Comparison of ENCODE assay signal across 30 mouse cellular contexts in the genomic region with DNA sequence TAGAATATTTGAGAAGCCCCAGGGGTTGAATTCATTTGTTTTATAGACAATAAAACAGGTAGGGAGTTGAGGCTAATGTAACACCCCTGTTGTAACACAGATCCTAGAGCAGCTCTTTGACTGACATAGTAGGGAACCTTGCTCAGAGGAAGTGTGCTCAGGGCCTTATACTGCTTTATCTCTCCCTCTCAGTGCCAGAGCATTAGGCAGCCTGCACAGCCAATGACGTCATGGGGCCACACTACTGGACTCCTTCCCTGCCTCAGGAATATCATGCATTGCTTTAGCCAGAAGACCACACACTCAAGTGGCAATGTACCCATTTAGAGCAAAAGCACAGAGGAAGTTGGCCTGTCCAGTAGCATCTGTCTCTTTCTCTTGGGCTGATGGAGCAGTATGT.
"Had no signal": no experiment of that assay in that cellular context is flagged by ENCODE, and none has a peak within 500 bp of the region (broad histone marks: within the 10 kb centered on the region; RNA-seq: fewer than 3 reads in every experiment).

No protein-coding gene starts in this region.

- H3K36me3 ChIP-seq: limb, embryonic 10.5 days; limb, embryonic 12.5 days; limb, embryonic 13.5 days; limb, embryonic 15.5 days; liver, embryonic 12.5 days; liver, embryonic 15.5 days; lung, embryonic 15.5 days; midbrain, embryonic 10.5 days; midbrain, embryonic 12.5 days; midbrain, embryonic 13.5 days; midbrain, embryonic 15.5 days; neural tube, embryonic 12.5 days had no signal

- DNase-seq: left cerebral cortex, postnatal 4 days; liver, postnatal 0 days; lung, adult 18-20 months; lung, adult 2 months; lung, embryonic 14.5 days; lung, postnatal 10 days; lung, postnatal 14 days; lung, postnatal 36 days; lung, postnatal 4 days; midbrain, embryonic 14.5 days had no signal

- ATAC-seq: liver, postnatal 0 days; lung, postnatal 0 days; midbrain, embryonic 13.5 days; midbrain, embryonic 15.5 days; midbrain, embryonic 16.5 days had no signal

- H3K27ac ChIP-seq: left cerebral cortex, adult 2 months; limb, embryonic 10.5 days; limb, embryonic 12.5 days; limb, embryonic 13.5 days; limb, embryonic 15.5 days; liver, embryonic 12.5 days; liver, embryonic 14.5 days; liver, embryonic 15.5 days; lung, embryonic 15.5 days; macrophage; midbrain, embryonic 10.5 days; midbrain, embryonic 12.5 days; midbrain, embryonic 13.5 days; midbrain, embryonic 15.5 days; neural tube, embryonic 12.5 days had no signal

- H3K4me1 ChIP-seq: limb, embryonic 10.5 days; limb, embryonic 12.5 days; limb, embryonic 13.5 days; limb, embryonic 15.5 days; liver, embryonic 15.5 days; megakaryocyte, embryonic 14.5 days; midbrain, embryonic 12.5 days; midbrain, embryonic 13.5 days; midbrain, embryonic 15.5 days; neural tube, embryonic 12.5 days had no signal

- H3K27me3 ChIP-seq: limb, embryonic 12.5 days; limb, embryonic 15.5 days; liver, embryonic 12.5 days; liver, embryonic 15.5 days; lung, embryonic 15.5 days; megakaryocyte, embryonic 14.5 days; midbrain, embryonic 12.5 days; midbrain, embryonic 13.5 days; midbrain, embryonic 15.5 days; neural tube, embryonic 12.5 days had no signal

- H3K9ac ChIP-seq: limb, embryonic 12.5 days; limb, embryonic 13.5 days; limb, embryonic 15.5 days; liver, embryonic 12.5 days; liver, embryonic 14.5 days; liver, embryonic 15.5 days; liver, postnatal 0 days; lung, embryonic 14.5 days; lung, embryonic 15.5 days; midbrain, embryonic 12.5 days; midbrain, embryonic 13.5 days; midbrain, embryonic 15.5 days; neural tube, embryonic 12.5 days had no signal

- H3K4me3 ChIP-seq: left cerebral cortex, adult 2 months; limb, embryonic 10.5 days; limb, embryonic 12.5 days; limb, embryonic 13.5 days; limb, embryonic 15.5 days; liver, embryonic 12.5 days; liver, embryonic 15.5 days; lung, embryonic 15.5 days; megakaryocyte, embryonic 14.5 days; midbrain, embryonic 10.5 days; midbrain, embryonic 12.5 days; midbrain, embryonic 13.5 days; midbrain, embryonic 15.5 days; myocyte; neural tube, embryonic 12.5 days had no signal

- H3K4me2 ChIP-seq: limb, embryonic 12.5 days; limb, embryonic 13.5 days; limb, embryonic 15.5 days; liver, embryonic 12.5 days; liver, embryonic 15.5 days; lung, embryonic 14.5 days; lung, embryonic 15.5 days; midbrain, embryonic 11.5 days; midbrain, embryonic 12.5 days; midbrain, embryonic 13.5 days; midbrain, embryonic 15.5 days; neural tube, embryonic 12.5 days had no signal

- H3K9me3 ChIP-seq: limb, embryonic 10.5 days; limb, embryonic 12.5 days; limb, embryonic 13.5 days; limb, embryonic 15.5 days; liver, embryonic 12.5 days; liver, embryonic 15.5 days; lung, embryonic 15.5 days; midbrain, embryonic 10.5 days; midbrain, embryonic 12.5 days; midbrain, embryonic 13.5 days; midbrain, embryonic 15.5 days; neural tube, embryonic 12.5 days had no signal
